In the genomic region with DNA sequence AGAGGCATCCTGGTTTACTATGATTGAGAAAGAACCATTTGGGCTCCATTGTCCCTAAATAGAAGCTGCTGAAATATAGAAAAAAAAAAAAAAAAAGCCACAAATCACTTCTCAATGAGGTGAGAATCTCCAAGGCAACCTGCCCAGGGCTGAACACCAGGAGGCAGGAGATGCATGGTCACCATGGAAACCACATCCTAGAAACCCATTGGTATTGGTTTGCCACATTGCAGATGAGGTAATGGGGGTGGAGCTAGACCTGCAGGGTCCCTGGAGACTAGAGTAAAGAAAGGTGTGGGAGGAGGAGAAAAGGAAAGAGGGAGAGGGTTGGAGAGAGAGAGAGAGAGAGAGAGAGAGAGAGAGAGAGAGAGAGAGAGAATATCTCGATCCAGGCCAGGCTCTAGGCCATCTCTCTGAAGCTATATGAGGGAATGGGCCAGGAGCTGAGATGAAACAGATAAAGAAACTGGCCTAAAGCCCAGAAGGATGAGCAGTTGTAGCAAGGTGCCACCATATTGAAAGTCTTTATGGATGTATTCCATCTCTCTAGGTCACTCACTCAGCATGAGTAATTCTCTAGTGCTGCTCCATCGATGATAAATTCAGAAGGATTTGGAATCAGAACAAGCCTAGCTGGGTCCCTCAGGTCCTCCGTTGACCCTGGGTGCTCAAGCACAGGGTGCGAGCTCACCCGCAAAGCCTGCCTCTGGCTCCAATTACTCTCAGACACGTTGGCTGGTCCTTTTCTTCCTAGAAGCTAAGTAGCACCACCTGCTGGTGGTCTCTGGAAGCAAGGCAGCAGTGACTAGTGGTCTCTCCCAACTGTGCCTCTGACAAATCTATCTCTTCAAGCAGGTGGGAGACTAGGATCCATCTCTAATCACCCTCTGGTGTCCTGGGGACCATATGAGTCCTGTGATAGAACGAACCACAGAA, we compare ENCODE assay signal across 8 mouse cellular contexts. TPM values are rescaled to one million over a fixed set of nuclear protein-coding genes. Genes with fewer than 3 reads are reported as not detected.
DNase-seq lines count a peak whose midpoint lies in the region; ATAC-seq and TF ChIP-seq lines count a peak whose summit lies in the region.

No protein-coding gene starts in this region.

- H3K9ac ChIP-seq in ES-Bruce4 (ENCODE audit: low read depth, poor library complexity, severe bottlenecking), result no peak overlapping the region
- no peak overlapping the region for H3K9ac ChIP-seq in embryonic facial prominence, embryonic 13.5 days
- no peak overlapping the region for H3K9ac ChIP-seq in lung, embryonic 16.5 days (ENCODE audit: low read length)

- peak; percentile 81 for DNase-seq in adrenal gland, postnatal 14 days
- DNase-seq in layer of hippocampus, adult 8-10 months (ENCODE audit: low spot score in 2 of 2), result peak; percentile 81 to 87
- peak; percentile 93 for DNase-seq in retina, embryonic 14.5 days (ENCODE audit: low spot score)
- DNase-seq in urinary bladder, postnatal 25 days (ENCODE audit: low spot score), result peak; percentile 71

- peak overlapping the region; percentile 14; the same call in 1 of the 2 replicates for H3K4me2 ChIP-seq in embryonic facial prominence, embryonic 13.5 days
- no peak overlapping the region for H3K4me2 ChIP-seq in lung, embryonic 16.5 days (ENCODE audit: low read depth, low read length)

- no peak overlapping the region for H3K27ac ChIP-seq in ES-Bruce4 (ENCODE audit: insufficient read depth, low read length)
- H3K27ac ChIP-seq in embryonic facial prominence, embryonic 13.5 days, result no peak overlapping the region
- no peak overlapping the region for H3K27ac ChIP-seq in lung, embryonic 16.5 days (ENCODE audit: low read length)

- H3K4me1 ChIP-seq in ES-Bruce4 (ENCODE audit: control insufficient read depth, insufficient read depth, low read length), result no peaks in the 10 kb centered on the region
- H3K4me1 ChIP-seq in embryonic facial prominence, embryonic 13.5 days, result peaks cover 10% of the 10 kb centered on the region
- no peaks in the 10 kb centered on the region for H3K4me1 ChIP-seq in lung, embryonic 16.5 days (replicated peaks; ENCODE audit: control insufficient read depth, insufficient read depth, low read length)

- H3K36me3 ChIP-seq in ES-Bruce4 (ENCODE audit: control insufficient read depth, insufficient read depth, low read length, poor library complexity, severe bottlenecking), result no peaks in the 10 kb centered on the region
- H3K36me3 ChIP-seq in embryonic facial prominence, embryonic 13.5 days, result no peaks in the 10 kb centered on the region
- H3K36me3 ChIP-seq in lung, embryonic 16.5 days (ENCODE audit: control insufficient read depth, insufficient read depth, low read length), result no peaks in the 10 kb centered on the region

- no peaks in the 10 kb centered on the region for H3K27me3 ChIP-seq in ES-Bruce4 (ENCODE audit: control insufficient read depth, insufficient read depth, low read length, poor library complexity, severe bottlenecking)
- H3K27me3 ChIP-seq in embryonic facial prominence, embryonic 13.5 days, result peaks cover 19% of the 10 kb centered on the region
- H3K27me3 ChIP-seq in lung, embryonic 16.5 days (ENCODE audit: control insufficient read depth, insufficient read depth, low read depth, low read length), result peaks cover 5% of the 10 kb centered on the region; the same call in 1 of the 2 replicates

- WGBS in embryonic facial prominence, embryonic 13.5 days, result 6% methylated on average over 7 of the region's 7 CpGs
- WGBS in lung, embryonic 16.5 days, result 10% methylated on average over 7 of the region's 7 CpGs

- no peak for TF ChIP-seq EP300 in ES-Bruce4 (IDR thresholded peaks at IDR 0.05; ENCODE audit: insufficient read depth, low read depth, low read length)

- H3K9me3 ChIP-seq in ES-Bruce4 (replicated peaks; ENCODE audit: control insufficient read depth, insufficient read depth, low read length, poor library complexity, severe bottlenecking), result no peaks in the 10 kb centered on the region
- no peaks in the 10 kb centered on the region for H3K9me3 ChIP-seq in embryonic facial prominence, embryonic 13.5 days
- no peaks in the 10 kb centered on the region for H3K9me3 ChIP-seq in lung, embryonic 16.5 days (ENCODE audit: control insufficient read depth, low read length)

- peak; percentile 88 for TF ChIP-seq CTCF in ES-Bruce4 (IDR thresholded peaks at IDR 0.05; ENCODE audit: low read depth, low read length)

- no peak for ATAC-seq in embryonic facial prominence, embryonic 13.5 days (ENCODE audit: insufficient number of reproducible peaks, insufficient read depth, low FRiP score, low TSS enrichment, low read depth)
- ATAC-seq in hematopoietic stem cell, adult 5-6 weeks (replicated peaks in 1 of 2; ENCODE audit: insufficient read depth in 1 of 2, low FRiP score in 2 of 2, low TSS enrichment in 1 of 2, low read depth in 1 of 2, poor library complexity in 2 of 2, severe bottlenecking in 2 of 2), result peak; percentile 56 to 78; a peak in 3 of 4 replicates
- peak; percentile 60 for ATAC-seq in lung, embryonic 16.5 days (ENCODE audit: low read depth)

- TF ChIP-seq POLR2A in ES-Bruce4 (IDR thresholded peaks at IDR 0.05; ENCODE audit: insufficient read depth, low read length), result no peak

- no peak overlapping the region for H3K4me3 ChIP-seq in ES-Bruce4 (ENCODE audit: low read depth, low read length)
- no peak overlapping the region for H3K4me3 ChIP-seq in embryonic facial prominence, embryonic 13.5 days
- no peak overlapping the region for H3K4me3 ChIP-seq in lung, embryonic 16.5 days (ENCODE audit: low read length)

RNA-seq across cellular contexts. Expression of gene Neurog3, which starts 31.1 kb away (rescaled TPM):
- polyA plus RNA-seq in ES-Bruce4 (2011; ENCODE audit: insufficient read depth, insufficient read length, low read depth, missing spikeins), result 0.78 TPM in 1 of 2 replicates, not detected in the other
- not detected in 2 replicates for total RNA-seq in adrenal gland, postnatal 14 days (2021)
- not detected in 2 replicates for polyA plus RNA-seq in embryonic facial prominence, embryonic 13.5 days (2015; fragmentation: Nextera tagmentation; extraction: Ambion mirVana)
- not detected in 2 replicates for total RNA-seq in hematopoietic stem cell, adult 5-6 weeks (2017)
- total RNA-seq in layer of hippocampus, adult 8-10 months (2022), result not detected
- polyA plus RNA-seq in lung, embryonic 16.5 days (2015; fragmentation: Nextera tagmentation; extraction: Ambion mirVana), result not detected in 2 replicates

RNA-seq across cellular contexts. Expression of gene Fam241b, which starts 41.9 kb away (rescaled TPM):
- polyA plus RNA-seq in ES-Bruce4 (2011; ENCODE audit: insufficient read depth, insufficient read length, low read depth, missing spikeins), result 25.7 and 29.6 TPM in 2 replicates
- 2.4 and 2.9 TPM in 2 replicates for total RNA-seq in adrenal gland, postnatal 14 days (2021)
- polyA plus RNA-seq in embryonic facial prominence, embryonic 13.5 days (2015; fragmentation: Nextera tagmentation; extraction: Ambion mirVana), result 21.2 and 21.9 TPM in 2 replicates
- total RNA-seq in hematopoietic stem cell, adult 5-6 weeks (2017), result 2.2 and 3.1 TPM in 2 replicates
- 10 to 100 TPM; 37.3 to 46.9 (median 41.6) TPM for total RNA-seq in layer of hippocampus, adult 8-10 months (2022)
- 16.2 and 18.4 TPM in 2 replicates for polyA plus RNA-seq in lung, embryonic 16.5 days (2015; fragmentation: Nextera tagmentation; extraction: Ambion mirVana)
